Mouse (Mus musculus) CH12.LX (cell line): ENCODE measurements around the gene B4galt3. TPM values are rescaled to one million over a fixed set of nuclear protein-coding genes. Genes with fewer than 3 reads are reported as not detected.
A peak's percentile ranks its signal among the peaks of the same experiment; 100 is the strongest.

Experiments used
- DNase-seq: peaks from one replicate; pipeline ENCODE4 v3.0.0-alpha.2; 2013; ENCODE audit errors: extremely low read depth
- H3K27ac ChIP-seq: 2 replicates; pipeline ENCODE4 v1.5.1; 2012; ENCODE audit warnings: low read depth, mild to moderate bottlenecking, control low read depth, moderate library complexity; ENCODE audit not compliant: insufficient read depth
- H3K27me3 ChIP-seq: replicated peaks from 2 replicates; pipeline ENCODE3; 2012; ENCODE audit warnings: inconsistent platforms
- H3K36me3 ChIP-seq, 2 experiments: replicated peaks in 1 of 2; 2 replicates each; pipeline versions ENCODE3 to v1.6.1; 2012; ENCODE audit warnings: inconsistent platforms in 1 of 2, low read length in 1 of 2, mild to moderate bottlenecking in 1 of 2, mixed read lengths in 1 of 2, moderate library complexity in 1 of 2; ENCODE audit not compliant: control insufficient read depth in 1 of 2, insufficient read depth in 1 of 2
- H3K4me1 ChIP-seq, 2 experiments: 2 replicates each; pipeline ENCODE4 v1.6.1; 2012; ENCODE audit warnings: inconsistent platforms in 1 of 2, moderate library complexity in 1 of 2; ENCODE audit not compliant: insufficient read depth in 2 of 2, control insufficient read depth in 1 of 2
- H3K4me2 ChIP-seq: 2 replicates; pipeline ENCODE4 v1.6.1; 2012; ENCODE audit warnings: low read depth, mild to moderate bottlenecking, control low read depth; ENCODE audit not compliant: poor library complexity, insufficient read depth, severe bottlenecking
- H3K4me3 ChIP-seq, 3 experiments: fragments of 150-350 bp in 1 of 3; sonication (generic) in 1 of 3; replicated peaks in 1 of 3; 2 replicates each; pipeline versions ENCODE3 to v1.5.1; 2011 to 2012; ENCODE audit warnings: low read depth in 2 of 3, low read length in 2 of 3, mild to moderate bottlenecking in 2 of 3, moderate library complexity in 2 of 3, control low read depth in 1 of 3, improper control_type of control experiment in 1 of 3, inconsistent platforms in 1 of 3, mixed read lengths in 1 of 3; ENCODE audit not compliant: poor library complexity in 1 of 3
- H3K79me2 ChIP-seq: replicated peaks from 2 replicates; pipeline ENCODE4 v1.6.1; 2012; ENCODE audit warnings: mild to moderate bottlenecking, moderate library complexity; ENCODE audit not compliant: control insufficient read depth, poor library complexity, insufficient read depth, severe bottlenecking; ENCODE audit errors: extremely low read depth
- H3K9ac ChIP-seq: 2 replicates; pipeline ENCODE4 v1.6.1; 2012; ENCODE audit warnings: low read depth, mild to moderate bottlenecking, control low read depth, moderate library complexity; ENCODE audit not compliant: insufficient read depth
- H3K9me3 ChIP-seq: replicated peaks from 2 replicates; pipeline ENCODE3; 2012; ENCODE audit warnings: low read length, inconsistent platforms, mixed read lengths
- BHLHE40 ChIP-seq: IDR thresholded peaks from 2 replicates; pipeline ENCODE4 v1.6.1; 2011; ENCODE audit warnings: mild to moderate bottlenecking, low read depth, low read length, improper control_type of control experiment
- CHD2 ChIP-seq: IDR thresholded peaks from 2 replicates; pipeline ENCODE4 v1.6.1; 2011; ENCODE audit warnings: low read length, improper control_type of control experiment
- E2F4 ChIP-seq: IDR thresholded peaks from 2 replicates; pipeline ENCODE4 v1.6.1; 2011; ENCODE audit warnings: low read depth, low read length, improper control_type of control experiment; ENCODE audit not compliant: insufficient replicate concordance
- ELF1 ChIP-seq: IDR thresholded peaks from 2 replicates; pipeline ENCODE4 v1.6.1; 2014; ENCODE audit warnings: low read depth, mild to moderate bottlenecking, inconsistent platforms, low read length, improper control_type of control experiment
- EP300 ChIP-seq: IDR thresholded peaks from 2 replicates; pipeline ENCODE4 v1.6.1; 2011; ENCODE audit warnings: low read length, improper control_type of control experiment
- GABPA ChIP-seq: IDR thresholded peaks from 2 replicates; pipeline ENCODE4 v1.6.1; 2012; ENCODE audit warnings: low read depth, low read length, improper control_type of control experiment, inconsistent platforms; ENCODE audit not compliant: insufficient replicate concordance
- HCFC1 ChIP-seq: IDR thresholded peaks from 2 replicates; pipeline ENCODE4 v1.6.1; 2012; ENCODE audit warnings: low read depth, mild to moderate bottlenecking, inconsistent platforms, low read length, improper control_type of control experiment
- IRF4 ChIP-seq: IDR thresholded peaks from 2 replicates; pipeline ENCODE4 v1.6.1; 2014; ENCODE audit warnings: low read depth, mild to moderate bottlenecking, inconsistent platforms, low read length, improper control_type of control experiment
- JUN ChIP-seq: IDR thresholded peaks from 2 replicates; pipeline ENCODE4 v1.6.1; 2011; ENCODE audit warnings: low read depth, mild to moderate bottlenecking, low read length, improper control_type of control experiment, moderate library complexity; ENCODE audit not compliant: insufficient read depth
- JUND ChIP-seq: conservative IDR thresholded peaks from 2 replicates; pipeline ENCODE4 v1.6.1; 2011; ENCODE audit warnings: low read depth, low read length, improper control_type of control experiment
- KAT2A ChIP-seq: IDR thresholded peaks from 2 replicates; pipeline ENCODE4 v1.6.1; 2012; ENCODE audit warnings: low read length, improper control_type of control experiment, inconsistent platforms; ENCODE audit not compliant: insufficient replicate concordance
- MAFK ChIP-seq: IDR thresholded peaks from 2 replicates; pipeline ENCODE4 v1.6.1; 2011; ENCODE audit warnings: low read length, improper control_type of control experiment; ENCODE audit not compliant: insufficient replicate concordance
- MAX ChIP-seq: IDR thresholded peaks from 2 replicates; pipeline ENCODE4 v1.6.1; 2011; ENCODE audit warnings: low read length, improper control_type of control experiment
- MAZ ChIP-seq: IDR thresholded peaks from 2 replicates; pipeline ENCODE4 v1.6.1; 2012; ENCODE audit warnings: low read depth, mild to moderate bottlenecking, inconsistent platforms, low read length, improper control_type of control experiment, moderate library complexity
- MEF2A ChIP-seq: IDR thresholded peaks from 2 replicates; pipeline ENCODE4 v1.6.1; 2014; ENCODE audit warnings: low read depth, mild to moderate bottlenecking, inconsistent platforms, low read length, improper control_type of control experiment, borderline replicate concordance
- MYC ChIP-seq: IDR thresholded peaks from 2 replicates; pipeline ENCODE4 v1.6.1; 2011; ENCODE audit warnings: low read depth, mild to moderate bottlenecking, improper control_type of control experiment, low read length
- NELFE ChIP-seq: IDR thresholded peaks from 2 replicates; pipeline ENCODE4 v1.6.1; 2011; ENCODE audit warnings: low read depth, low read length, improper control_type of control experiment
- NRF1 ChIP-seq: IDR thresholded peaks from 2 replicates; pipeline ENCODE4 v1.6.1; 2014; ENCODE audit warnings: low read depth, mild to moderate bottlenecking, inconsistent platforms, low read length, improper control_type of control experiment, moderate library complexity
- POLR2A ChIP-seq: IDR thresholded peaks from 2 replicates; pipeline ENCODE4 v1.6.1; 2011; ENCODE audit warnings: low read depth, mild to moderate bottlenecking, improper control_type of control experiment, low read length
- RAD21 ChIP-seq: IDR thresholded peaks from 2 replicates; pipeline ENCODE4 v1.6.1; 2011; ENCODE audit warnings: low read depth, mild to moderate bottlenecking, low read length, improper control_type of control experiment, moderate library complexity
- RCOR1 ChIP-seq: conservative IDR thresholded peaks from 2 replicates; pipeline ENCODE4 v1.6.1; 2012; ENCODE audit warnings: low read depth, mild to moderate bottlenecking, inconsistent platforms, low read length, improper control_type of control experiment
- SIN3A ChIP-seq: IDR thresholded peaks from 2 replicates; pipeline ENCODE4 v1.6.1; 2012; ENCODE audit warnings: low read length, improper control_type of control experiment, inconsistent platforms
- SMC3 ChIP-seq: IDR thresholded peaks from 2 replicates; pipeline ENCODE4 v1.6.1; 2011; ENCODE audit warnings: low read depth, low read length, improper control_type of control experiment
- TCF12 ChIP-seq: IDR thresholded peaks from 2 replicates; pipeline ENCODE4 v1.6.1; 2014; ENCODE audit warnings: low read depth, mild to moderate bottlenecking, inconsistent platforms, low read length, improper control_type of control experiment
- USF1 ChIP-seq: IDR thresholded peaks from 2 replicates; pipeline ENCODE4 v1.6.1; 2014; ENCODE audit warnings: low read depth, mild to moderate bottlenecking, inconsistent platforms, low read length, improper control_type of control experiment
- USF2 ChIP-seq: conservative IDR thresholded peaks from 2 replicates; pipeline ENCODE4 v1.6.1; 2011; ENCODE audit warnings: low read depth, low read length, improper control_type of control experiment
- ZMIZ1 ChIP-seq: IDR thresholded peaks from 2 replicates; pipeline ENCODE4 v1.6.1; 2012; ENCODE audit warnings: low read depth, mild to moderate bottlenecking, inconsistent platforms, low read length, improper control_type of control experiment
- ZNF384 ChIP-seq: IDR thresholded peaks from 2 replicates; pipeline ENCODE4 v1.6.1; 2012; ENCODE audit warnings: low read depth, low read length, improper control_type of control experiment, inconsistent platforms
- dilution Hi-C: fragments of 300-500 bp; cut with MboI; formaldehyde crosslinking; loops from 2 replicates; pipeline ENCODE4 v1.14.3; 2020; ENCODE audit warnings: low sequenced_read_pairs; ENCODE audit not compliant: extremely low pct_unique_long_range_greater_than_20kb, extremely low pct_ligation_motif_present
- in situ Hi-C: fragments of 300-500 bp; cut with MboI; formaldehyde crosslinking; loops from 3 replicates; pipeline ENCODE4 v1.14.3; 2019; ENCODE audit warnings: low sequenced_read_pairs, low pct_ligation_motif_present, low pct_unique_long_range_greater_than_20kb, mixed read lengths
- polyA plus RNA-seq: library from polyadenylated mRNA; unstranded; fragments of >175 nt; gene quantifications from 2 replicates; pipeline ENCODE4 v1.2.1, GENCODE M21; 2012; ENCODE audit warnings: low read depth; ENCODE audit not compliant: insufficient read length
- total RNA-seq, 2 experiments: library from RNA; depleted of rRNA; stranded (reverse); fragments of 300-350 nt in 1 of 2; fragments of >200 nt in 1 of 2; gene quantifications; 2 replicates each; pipeline ENCODE4 v1.2.3; 2012 to 2014

B4galt3 gene
- total and polyA plus RNA-seq, 3 experiments, result 19.3 to 27.8 (median 23.1) TPM

DNA sequence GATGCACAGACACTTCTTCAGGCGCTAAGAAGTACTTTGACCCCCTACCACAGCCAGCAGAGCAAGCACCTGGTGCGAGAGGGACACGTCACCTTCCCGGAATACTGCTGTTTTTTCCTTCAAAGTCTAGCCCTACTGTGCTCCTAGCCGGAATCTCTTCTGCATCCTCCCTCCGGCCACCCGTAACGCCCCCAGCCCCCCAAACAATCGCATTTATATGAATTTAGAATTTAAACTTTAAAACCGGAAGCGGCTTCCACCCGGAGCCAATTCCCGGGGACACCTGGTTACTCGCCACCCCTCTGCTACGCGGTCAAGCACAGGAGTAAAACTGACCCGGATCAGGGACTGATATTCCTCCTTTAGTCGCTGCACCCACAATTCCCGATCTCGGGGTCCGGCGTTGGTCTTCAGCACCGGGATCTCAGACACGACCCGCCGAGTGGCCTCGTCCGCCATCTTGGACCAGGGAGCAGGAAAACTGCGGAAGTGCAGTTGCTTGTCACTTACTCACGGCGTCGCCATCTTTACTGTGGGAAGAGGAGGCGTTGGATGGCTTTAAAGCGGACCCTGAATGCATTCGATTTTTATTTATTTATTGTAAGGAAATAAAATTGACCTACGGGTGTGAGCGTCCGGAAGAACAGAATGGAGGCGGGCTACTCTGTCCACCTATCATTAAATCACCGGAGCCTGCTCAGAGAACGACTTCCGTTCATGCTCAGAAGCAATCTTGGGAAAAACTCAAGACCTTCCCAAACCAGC, 24.4 kb downstream of the B4galt3 start, which contains the start of gene Ufc1:
TSS of gene Ufc1 (minus strand) at position 727 of the 765 bp plus-strand sequence.
- in situ Hi-C loops (no loop called here), dilution Hi-C loops (no loop called here)
- peak within 1 kb of the TSS; percentile 96 for H3K9ac ChIP-seq
- no peaks in the 10 kb centered on the region for H3K9me3 ChIP-seq
- H3K27ac ChIP-seq, result peak within 1 kb of the TSS; percentile 81
- TF ChIP-seq EP300 (no peak), GABPA (no peak), HCFC1 (peak; percentile 83), MEF2A (no peak), BHLHE40 (no peak), MAZ (no peak), JUND (no peak; the same call in 1 of the 2 replicates), KAT2A (0 out of 2 replicates have a peak, but pooled peaks have one; percentile 63), USF1 (no peak), POLR2A (peak; percentile 84), NELFE (peak; percentile 41; the same call in 1 of the 2 replicates), USF2 (no peak), E2F4 (peak; percentile 43; the same call in 1 of the 2 replicates), RCOR1 (no peak), MYC (0 out of 2 replicates have a peak, but pooled peaks have one; percentile 34), CHD2 (no peak), SMC3 (no peak), RAD21 (no peak), SIN3A (no peak), IRF4 (no peak), ELF1 (peak; percentile 92), ZNF384 (no peak), JUN (no peak), MAX (peak; percentile 22; the same call in 1 of the 2 replicates), ZMIZ1 (peak; percentile 11; the same call in 1 of the 2 replicates), NRF1 (peak; percentile 75), TCF12 (peak; percentile 71), MAFK (no peak)
- peaks cover 16% of the 10 kb centered on the region for H3K79me2 ChIP-seq
- H3K36me3 ChIP-seq, result peaks cover 9 to 16% of the 10 kb centered on the region in 2 experiments
- H3K4me3 ChIP-seq, result peak within 1 kb of the TSS; percentile 76 to 78 (median 77)
- no peaks in the 10 kb centered on the region for H3K27me3 ChIP-seq
- peaks cover 0 to 17% of the 10 kb centered on the region in 2 experiments; a peak in 3 of 4 replicates for H3K4me1 ChIP-seq
- peak within 1 kb of the TSS; percentile 69; the same call in 1 of the 2 replicates for H3K4me2 ChIP-seq
- DNase-seq, result peak; percentile 86
